Mouse (Mus musculus): Measurements from ENCODE around the gene Ly6g. TPM values are rescaled to one million over a fixed set of nuclear protein-coding genes. Genes with fewer than 3 reads are reported as not detected.
"Not testable (repeated sequence)": the region's sequence is repeated elsewhere in the genome, so short reads cannot be mapped to it uniquely, and the experiment has no call there.

Gene Ly6g
- not detected in 2 replicates for polyA plus RNA-seq (2015; fragmentation: Nextera tagmentation; extraction: Ambion mirVana)

DNA sequence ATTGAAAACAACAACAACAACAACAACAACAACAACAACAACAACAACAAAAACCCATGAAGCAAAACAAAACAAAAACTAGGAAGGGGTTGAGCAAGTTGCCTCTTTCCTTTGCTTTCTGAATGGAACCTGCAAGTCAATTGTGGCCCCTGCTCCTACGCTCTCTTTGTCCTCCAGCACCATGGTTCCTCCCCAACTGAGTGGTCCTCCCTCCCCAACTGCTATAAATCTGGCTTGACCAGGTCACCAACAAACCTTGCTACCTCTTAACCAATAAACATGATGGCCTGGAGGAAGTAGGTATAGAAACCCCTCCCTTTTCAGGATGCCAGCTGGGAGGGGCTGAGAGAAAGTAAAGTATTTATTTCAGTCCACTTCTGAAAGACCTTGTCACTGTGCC, at the start of gene Ly6g:
TSS of gene Ly6g (plus strand) at position 301 of the 400 bp plus-strand sequence.
- no peaks in the 10 kb centered on the region for H3K27me3 ChIP-seq
- no peak within 1 kb of the TSS for H3K27ac ChIP-seq
- no peak for ATAC-seq (ENCODE audit: insufficient number of reproducible peaks, low FRiP score, low TSS enrichment, low read depth)
- H3K9me3 ChIP-seq, result 0 out of 2 replicates have a peak, but pooled peaks cover under 1% of the 10 kb centered on the region
- H3K4me1 ChIP-seq, result no peaks in the 10 kb centered on the region
- no peak within 1 kb of the TSS for H3K4me2 ChIP-seq
- 81% methylated on average over 1 of the region's 1 CpGs for WGBS
- H3K36me3 ChIP-seq, result no peaks in the 10 kb centered on the region
- H3K4me3 ChIP-seq, result no peak within 1 kb of the TSS
- no peak within 1 kb of the TSS for H3K9ac ChIP-seq

DNA sequence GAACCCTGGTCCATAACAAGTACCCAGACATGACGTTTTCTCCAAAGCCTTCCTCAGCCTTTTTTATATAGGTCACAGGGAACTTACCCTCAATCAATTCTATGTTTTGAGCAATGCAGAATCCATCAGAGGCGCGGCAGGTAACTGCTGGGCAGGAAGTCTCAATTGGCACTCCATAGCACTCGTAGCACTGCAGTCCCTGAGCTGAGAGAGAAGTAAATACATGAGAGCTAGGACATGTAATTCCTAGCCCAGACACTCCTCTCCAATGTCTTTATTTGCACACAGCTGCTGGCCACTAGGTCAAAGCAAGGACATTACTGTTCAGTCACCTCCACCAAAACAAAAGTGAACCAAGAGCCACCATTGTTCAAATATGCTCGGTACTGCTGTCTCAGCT, 44.6 kb upstream of the Ly6g start:
- not testable (repeated sequence) for ATAC-seq (ENCODE audit: insufficient number of reproducible peaks, low FRiP score, low TSS enrichment, low read depth); H3K27ac ChIP-seq; H3K9ac ChIP-seq; H3K27me3 ChIP-seq; H3K4me1 ChIP-seq; H3K4me3 ChIP-seq; H3K36me3 ChIP-seq; H3K4me2 ChIP-seq; H3K9me3 ChIP-seq
- WGBS, result 82% methylated on average over 2 of the region's 5 CpGs

DNA sequence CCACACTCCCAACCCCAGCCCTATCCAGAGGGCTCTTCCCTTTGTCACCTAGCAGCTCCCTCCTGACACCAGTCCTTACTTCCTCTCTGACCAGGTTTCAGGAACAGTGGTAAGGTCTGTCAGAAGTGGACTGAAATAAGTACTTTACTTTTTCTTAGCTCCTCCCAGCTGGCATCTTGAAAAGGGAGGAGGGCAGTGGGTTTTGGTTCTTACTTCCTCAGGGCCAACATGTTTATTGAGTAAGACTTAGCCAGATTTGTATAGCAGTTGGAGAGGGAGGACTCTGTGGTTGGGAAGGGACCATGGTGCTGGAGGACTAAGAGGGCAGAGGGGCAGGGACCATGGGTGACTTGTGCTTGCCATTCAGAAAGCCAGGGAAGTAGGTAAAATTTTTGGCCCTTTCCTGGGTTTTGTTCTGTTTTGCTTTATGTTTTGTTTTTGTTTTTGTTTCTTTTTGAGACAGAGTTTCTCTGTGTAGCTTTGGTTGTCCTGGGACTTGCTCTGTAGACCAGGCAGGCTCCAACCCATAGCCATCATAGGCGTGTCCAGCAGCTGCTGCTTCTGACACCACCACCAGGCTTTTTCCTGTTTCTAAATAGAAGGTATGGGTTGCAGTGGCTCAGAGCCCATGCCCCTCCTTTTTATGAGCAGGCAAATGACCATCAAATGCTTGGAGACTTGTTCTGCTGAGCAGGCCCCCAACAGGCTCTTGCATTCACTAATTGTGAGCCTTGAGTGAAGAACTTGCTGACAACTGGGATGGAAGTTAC, 43.0 kb upstream of the Ly6g start, which contains the start of gene Ly6c2:
TSS of gene Ly6c2 (minus strand) at position 110 of the 770 bp plus-strand sequence.
- not testable (repeated sequence) for ATAC-seq (ENCODE audit: insufficient number of reproducible peaks, low FRiP score, low TSS enrichment, low read depth); H3K4me1 ChIP-seq; H3K27me3 ChIP-seq; H3K27ac ChIP-seq; H3K36me3 ChIP-seq; H3K4me3 ChIP-seq; H3K9me3 ChIP-seq; H3K9ac ChIP-seq; H3K4me2 ChIP-seq
- WGBS, result 63% methylated on average over 1 of the region's 1 CpGs

DNA sequence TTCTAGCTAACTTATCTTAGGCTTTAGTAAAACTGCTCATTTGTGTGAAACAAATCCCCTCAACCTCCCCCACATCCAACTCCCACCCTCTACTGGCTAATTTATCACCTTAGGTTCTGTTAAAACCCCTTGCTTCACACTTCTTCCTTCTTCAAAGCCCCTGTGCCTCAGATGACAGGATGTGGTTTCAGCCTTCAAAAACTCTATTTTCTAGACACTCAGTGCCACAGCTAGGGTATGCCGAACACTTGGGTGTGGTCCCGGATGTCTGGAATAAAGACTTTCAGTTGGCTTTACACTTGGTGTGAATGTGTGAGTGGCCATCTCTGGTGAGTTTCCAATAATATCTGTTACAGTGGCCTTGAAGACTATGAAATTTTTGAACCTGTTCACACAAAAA, 38.5 kb upstream of the Ly6g start:
- no peaks in the 10 kb centered on the region for H3K9me3 ChIP-seq
- H3K27me3 ChIP-seq, result no peaks in the 10 kb centered on the region
- ATAC-seq (ENCODE audit: insufficient number of reproducible peaks, low FRiP score, low TSS enrichment, low read depth), result no peak
- no peaks in the 10 kb centered on the region for H3K4me1 ChIP-seq
- H3K4me2 ChIP-seq, result no peak overlapping the region
- no peak overlapping the region for H3K9ac ChIP-seq
- H3K4me3 ChIP-seq, result no peak overlapping the region
- H3K27ac ChIP-seq, result no peak overlapping the region
- H3K36me3 ChIP-seq, result no peaks in the 10 kb centered on the region
- 84% methylated on average over 2 of the region's 2 CpGs for WGBS

DNA sequence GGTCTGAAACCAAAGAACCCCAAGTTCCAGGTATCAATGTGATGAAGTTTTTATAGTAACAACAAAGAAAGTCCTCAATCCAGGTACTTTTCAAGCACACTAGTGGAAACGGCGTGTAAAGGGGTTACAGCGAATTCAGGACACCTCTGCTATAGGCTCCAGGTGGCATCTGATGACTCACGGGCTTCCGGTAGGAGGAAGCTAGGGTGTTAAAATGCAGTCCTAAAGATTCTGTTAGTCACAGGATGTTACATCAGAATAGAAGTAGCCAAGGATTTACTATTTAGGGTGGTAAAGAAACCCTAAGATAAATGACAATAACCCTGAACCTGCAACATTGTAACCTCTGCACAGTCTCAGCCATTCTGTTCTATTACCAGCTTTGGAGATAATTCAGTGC, 37.6 kb upstream of the Ly6g start:
- not testable (repeated sequence) for ATAC-seq (ENCODE audit: insufficient number of reproducible peaks, low FRiP score, low TSS enrichment, low read depth); H3K36me3 ChIP-seq; H3K27ac ChIP-seq; H3K4me2 ChIP-seq; H3K4me3 ChIP-seq; H3K9ac ChIP-seq; H3K27me3 ChIP-seq; H3K9me3 ChIP-seq; H3K4me1 ChIP-seq
- WGBS, result 88% methylated on average over 5 of the region's 5 CpGs

DNA sequence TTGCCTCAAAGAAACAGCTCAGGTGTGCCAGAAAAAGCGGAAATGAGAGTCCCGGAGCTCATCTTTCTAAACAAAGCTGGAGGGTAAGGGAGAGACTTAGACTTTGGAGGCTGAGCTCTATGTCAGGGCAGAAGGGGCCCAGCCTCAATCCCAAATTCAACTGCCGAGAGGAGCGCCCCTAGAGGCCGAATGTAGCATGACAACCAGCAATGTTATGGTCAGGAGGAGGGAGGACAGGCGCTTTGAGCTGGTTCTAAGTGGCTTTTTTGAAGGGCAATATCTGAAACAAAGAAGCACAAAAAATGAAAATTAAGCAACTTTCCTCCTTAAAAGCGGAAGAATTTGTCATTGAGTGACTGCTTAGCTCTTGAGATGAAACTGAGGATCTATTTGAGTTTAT, 36.3 kb upstream of the Ly6g start:
- not testable (repeated sequence) for H3K9me3 ChIP-seq; H3K9ac ChIP-seq; H3K4me3 ChIP-seq; ATAC-seq (ENCODE audit: insufficient number of reproducible peaks, low FRiP score, low TSS enrichment, low read depth); H3K4me1 ChIP-seq; H3K27me3 ChIP-seq; H3K27ac ChIP-seq; H3K36me3 ChIP-seq; H3K4me2 ChIP-seq
- 35% methylated on average over 6 of the region's 7 CpGs for WGBS

DNA sequence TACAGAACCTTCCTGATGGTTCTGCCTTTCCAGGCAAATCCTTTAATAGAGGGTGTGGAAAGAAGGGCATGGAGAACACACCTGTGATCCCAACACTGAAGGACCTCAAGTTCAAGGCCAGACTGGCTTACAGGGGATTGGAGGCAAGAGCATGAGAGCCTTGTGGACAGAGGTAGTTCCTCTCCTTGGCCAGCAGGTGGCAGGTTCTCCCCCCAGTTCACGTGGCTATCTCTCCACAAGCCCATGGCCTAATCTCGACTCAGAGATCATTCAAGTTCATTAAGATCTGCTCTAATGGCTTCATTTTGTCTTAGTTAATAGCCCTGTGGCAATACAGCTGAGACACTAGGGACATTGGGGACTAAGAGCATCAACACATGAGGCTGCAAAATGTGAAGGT, 35.0 kb upstream of the Ly6g start:
- ATAC-seq (ENCODE audit: insufficient number of reproducible peaks, low FRiP score, low TSS enrichment, low read depth), result no peak

DNA sequence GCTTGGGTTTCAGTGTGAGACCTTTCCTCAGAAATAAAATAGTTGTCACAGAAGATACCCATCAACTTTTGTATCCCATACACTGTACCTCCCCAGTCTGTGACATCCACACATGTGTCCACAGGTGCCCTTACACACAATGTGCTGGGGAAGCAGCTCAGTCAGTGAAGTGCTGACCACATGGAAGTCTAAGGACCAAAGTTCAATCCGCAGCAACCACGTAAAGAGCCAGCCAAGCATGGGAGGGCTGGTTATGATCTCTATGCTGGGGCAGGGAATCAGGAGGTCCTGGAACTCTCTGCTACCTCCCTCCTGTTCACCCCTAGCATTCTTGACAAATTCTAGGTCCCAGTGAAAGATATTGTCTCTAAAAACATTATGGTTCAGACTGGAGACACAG, 22.7 kb upstream of the Ly6g start:
- not testable (repeated sequence) for H3K36me3 ChIP-seq; H3K4me1 ChIP-seq; H3K4me3 ChIP-seq; ATAC-seq (ENCODE audit: insufficient number of reproducible peaks, low FRiP score, low TSS enrichment, low read depth); H3K4me2 ChIP-seq; H3K9me3 ChIP-seq; H3K27me3 ChIP-seq; H3K27ac ChIP-seq; H3K9ac ChIP-seq
- 78% methylated on average over 2 of the region's 2 CpGs for WGBS

More for the DNA sequence above, 35.0 kb upstream of the Ly6g start:
- no peak overlapping the region for H3K9ac ChIP-seq
- WGBS, result 22% methylated on average over 2 of the region's 2 CpGs
- H3K9me3 ChIP-seq, result no peaks in the 10 kb centered on the region
- H3K4me1 ChIP-seq, result no peaks in the 10 kb centered on the region
- no peaks in the 10 kb centered on the region for H3K36me3 ChIP-seq
- no peak overlapping the region for H3K4me3 ChIP-seq
- H3K27ac ChIP-seq, result no peak overlapping the region
- no peaks in the 10 kb centered on the region for H3K27me3 ChIP-seq
- H3K4me2 ChIP-seq, result no peak overlapping the region

DNA sequence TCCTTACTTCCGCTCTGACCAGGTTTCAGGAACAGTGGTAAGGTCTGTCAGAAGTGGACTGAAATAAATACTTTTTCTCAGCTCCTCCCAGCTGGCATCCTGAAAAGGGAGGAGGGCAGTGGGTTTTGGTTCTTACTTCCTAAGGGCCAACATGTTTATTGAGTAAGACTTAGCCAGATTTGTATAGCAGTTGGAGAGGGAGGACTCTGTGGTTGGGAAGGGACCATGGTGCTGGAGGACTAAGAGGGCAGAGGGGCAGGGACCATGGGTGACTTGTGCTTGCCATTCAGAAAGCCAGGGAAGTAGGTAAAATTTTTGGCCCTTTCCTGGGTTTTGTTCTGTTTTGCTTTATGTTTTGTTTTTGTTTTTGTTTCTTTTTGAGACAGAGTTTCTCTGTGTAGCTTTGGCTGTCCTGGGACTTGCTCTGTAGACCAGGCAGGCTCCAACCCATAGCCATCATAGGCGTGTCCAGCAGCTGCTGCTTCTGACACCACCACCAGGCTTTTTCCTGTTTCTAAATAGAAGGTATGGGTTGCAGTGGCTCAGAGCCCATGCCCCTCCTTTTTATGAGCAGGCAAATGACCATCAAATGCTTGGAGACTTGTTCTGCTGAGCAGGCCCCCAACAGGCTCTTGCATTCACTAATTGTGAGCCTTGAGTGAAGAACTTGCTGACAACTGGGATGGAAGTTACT, 19.8 kb upstream of the Ly6g start:
- not testable (repeated sequence) for H3K27me3 ChIP-seq; H3K4me3 ChIP-seq; H3K36me3 ChIP-seq; H3K4me2 ChIP-seq; H3K9ac ChIP-seq; ATAC-seq (ENCODE audit: insufficient number of reproducible peaks, low FRiP score, low TSS enrichment, low read depth); H3K9me3 ChIP-seq; H3K4me1 ChIP-seq; H3K27ac ChIP-seq
- 73% methylated on average over 2 of the region's 2 CpGs for WGBS

DNA sequence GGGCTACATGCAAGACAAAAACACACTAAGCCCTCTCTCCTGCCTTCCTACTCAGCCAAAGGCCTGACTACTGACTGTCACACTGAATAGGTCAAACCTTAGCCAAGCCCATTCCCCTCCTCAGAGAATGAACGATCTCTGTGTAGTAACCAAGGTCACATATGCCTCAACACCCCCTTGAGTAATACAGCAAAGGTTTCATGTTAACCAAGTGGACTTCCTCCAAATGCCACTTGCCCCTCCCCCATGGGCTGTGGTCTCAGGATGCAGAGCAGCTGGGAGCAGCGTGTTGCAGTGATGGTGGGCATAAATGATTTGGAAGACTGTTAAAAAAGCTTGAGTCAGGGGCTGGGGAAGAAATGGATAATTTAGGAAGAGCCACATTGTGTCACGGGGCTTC, 17.3 kb upstream of the Ly6g start:
- not testable (repeated sequence) for H3K27ac ChIP-seq; H3K4me1 ChIP-seq; H3K9me3 ChIP-seq; H3K4me3 ChIP-seq; H3K4me2 ChIP-seq; H3K9ac ChIP-seq; ATAC-seq (ENCODE audit: insufficient number of reproducible peaks, low FRiP score, low TSS enrichment, low read depth); H3K36me3 ChIP-seq; H3K27me3 ChIP-seq
- whole genome bisulfite sequencing, result 62% methylated on average over 3 of the region's 3 CpGs

DNA sequence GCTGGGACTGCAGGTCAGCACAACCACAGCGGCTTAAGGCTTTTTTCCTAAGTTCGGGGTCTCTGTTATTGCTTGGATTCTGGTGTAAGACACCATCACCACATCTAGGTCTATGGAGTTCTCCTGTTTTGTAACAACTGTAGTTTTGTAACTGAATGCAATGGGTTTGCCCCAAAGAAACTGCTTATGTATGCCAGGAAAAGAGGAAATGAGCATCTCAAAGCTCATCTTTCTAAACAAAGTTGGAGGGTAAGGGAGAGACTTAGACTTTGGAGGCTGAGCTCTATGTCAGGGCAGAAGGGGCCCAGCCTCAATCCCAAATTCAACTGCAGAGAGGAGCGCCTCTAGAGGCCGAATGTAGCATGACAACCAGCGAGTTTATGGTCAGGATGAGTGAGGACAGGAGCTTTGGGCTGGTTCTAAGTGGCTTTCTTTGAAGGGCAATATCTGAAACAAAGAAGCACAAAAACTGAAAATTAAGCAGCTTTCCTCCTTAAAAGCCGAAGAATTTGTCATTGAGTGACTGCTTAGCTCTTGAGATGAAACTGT, 13.2 kb upstream of the Ly6g start:
- H3K9me3 ChIP-seq; H3K4me3 ChIP-seq; H3K36me3 ChIP-seq; ATAC-seq (ENCODE audit: insufficient number of reproducible peaks, low FRiP score, low TSS enrichment, low read depth); H3K27ac ChIP-seq; H3K27me3 ChIP-seq; H3K4me2 ChIP-seq; H3K4me1 ChIP-seq; H3K9ac ChIP-seq: not testable (repeated sequence)
- WGBS, result 47% methylated on average over 6 of the region's 6 CpGs

DNA sequence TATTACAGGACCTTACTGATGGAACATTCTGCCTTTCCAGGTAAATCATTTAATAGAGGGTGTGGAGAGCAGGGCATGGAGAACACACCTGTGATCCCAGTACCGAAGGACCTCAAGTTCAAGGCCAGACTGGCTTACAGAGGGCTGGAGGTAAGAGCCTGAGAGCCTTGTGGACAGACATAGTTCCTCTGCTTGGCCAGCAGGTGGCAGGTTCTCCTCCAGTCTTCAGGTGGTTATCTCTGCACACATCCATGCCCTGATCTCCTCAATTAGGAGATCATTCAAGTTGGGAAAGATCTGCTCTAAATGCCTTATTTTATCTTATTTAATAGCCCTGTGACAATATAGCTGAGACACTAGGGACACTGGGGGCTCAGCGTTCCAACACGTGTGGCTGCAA, 11.3 kb upstream of the Ly6g start:
- H3K9me3 ChIP-seq, result no peaks in the 10 kb centered on the region
- H3K27ac ChIP-seq, result no peak overlapping the region
- ATAC-seq (ENCODE audit: insufficient number of reproducible peaks, low FRiP score, low TSS enrichment, low read depth), result no peak
- WGBS, result 62% methylated on average over 3 of the region's 3 CpGs
- no peaks in the 10 kb centered on the region for H3K36me3 ChIP-seq
- no peaks in the 10 kb centered on the region for H3K4me1 ChIP-seq
- H3K27me3 ChIP-seq, result no peaks in the 10 kb centered on the region
- H3K4me2 ChIP-seq, result no peak overlapping the region
- H3K9ac ChIP-seq, result no peak overlapping the region
- no peak overlapping the region for H3K4me3 ChIP-seq

Measured in limb, embryonic 15.5 days (tissue).